Mouse (Mus musculus): ENCODE measurements around the gene Alpk1.

Gene Alpk1

GRCm38 (mm10) chr3:127627956-127628310, 152.4 kb downstream of the Alpk1 start:
- no peak for DNase-seq

DNA sequence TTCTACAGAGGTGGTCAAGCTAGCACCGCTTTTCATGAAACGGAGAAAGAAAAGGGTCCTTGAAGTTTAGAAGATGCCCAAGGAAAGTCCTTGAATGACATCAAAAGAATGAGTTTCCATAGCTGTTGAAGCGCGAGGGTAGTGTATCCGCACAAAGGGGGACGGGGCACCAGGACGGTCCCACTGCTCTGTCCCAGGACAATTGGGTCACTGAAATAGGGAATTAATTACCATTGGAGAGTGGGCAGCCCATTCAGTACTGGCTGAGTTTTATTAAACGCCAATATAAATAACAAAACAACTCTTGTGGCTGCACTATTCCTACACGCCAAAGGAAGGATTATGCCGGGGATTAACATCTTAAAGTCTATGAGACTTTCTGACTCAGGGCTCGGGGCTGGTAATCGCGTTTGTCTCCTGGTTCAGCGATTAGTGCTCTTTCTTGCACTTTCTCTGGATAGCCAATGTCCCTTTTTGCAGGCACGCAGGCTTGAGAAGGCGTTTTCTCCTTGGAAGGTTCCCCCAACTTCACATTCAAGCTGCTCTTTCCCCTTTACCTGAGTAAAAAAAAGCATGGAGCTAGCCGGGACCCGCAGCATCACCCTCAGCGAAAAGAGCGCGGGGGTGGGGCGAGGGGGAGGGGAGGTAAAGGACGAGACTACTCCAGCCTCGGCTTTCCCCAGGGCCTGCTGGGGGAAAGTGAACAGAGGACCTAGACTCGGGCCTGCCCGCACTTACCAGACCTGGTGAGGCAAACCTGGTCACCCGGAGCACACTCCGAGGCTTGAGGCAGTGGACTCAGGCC, 153.0 kb downstream of the Alpk1 start:
- no peak for DNase-seq

GRCm38 (mm10) chr3:127626524-127626923, 153.8 kb downstream of the Alpk1 start:
- no peak for DNase-seq

DNA sequence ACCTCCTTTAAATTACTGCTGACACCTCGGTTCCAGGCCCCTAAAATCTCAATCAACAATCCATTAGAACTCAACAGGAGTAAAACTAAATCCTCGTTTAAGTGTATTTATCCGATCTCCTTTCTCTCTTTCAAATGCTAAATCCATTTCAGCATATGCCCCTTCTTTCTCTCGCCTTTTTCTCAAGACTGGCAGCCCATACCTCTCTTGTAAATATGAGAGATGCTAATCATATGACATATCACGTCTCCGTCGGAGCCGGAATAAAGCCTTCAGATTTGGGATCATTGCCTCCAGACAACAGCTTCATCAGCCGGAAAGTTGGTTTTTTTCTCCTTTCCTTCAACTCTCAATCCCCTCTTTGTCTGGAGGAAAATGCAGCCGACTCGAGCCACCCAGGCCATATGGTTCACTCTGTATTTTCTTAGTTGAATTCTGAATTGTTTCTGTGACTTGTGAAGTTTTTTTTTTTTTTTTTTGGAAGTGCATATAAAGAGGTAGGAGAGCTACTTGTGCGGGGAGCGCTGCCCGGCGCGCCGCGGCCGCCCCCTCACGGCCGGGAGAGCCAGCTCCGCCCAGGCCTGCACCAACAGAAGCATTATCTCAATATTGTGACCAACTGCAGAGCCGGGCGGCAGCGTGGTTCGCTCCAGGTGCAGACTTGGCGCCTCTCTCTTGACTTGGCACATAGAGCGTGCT, 154.5 kb downstream of the Alpk1 start:
- DNase-seq: no peak

DNA sequence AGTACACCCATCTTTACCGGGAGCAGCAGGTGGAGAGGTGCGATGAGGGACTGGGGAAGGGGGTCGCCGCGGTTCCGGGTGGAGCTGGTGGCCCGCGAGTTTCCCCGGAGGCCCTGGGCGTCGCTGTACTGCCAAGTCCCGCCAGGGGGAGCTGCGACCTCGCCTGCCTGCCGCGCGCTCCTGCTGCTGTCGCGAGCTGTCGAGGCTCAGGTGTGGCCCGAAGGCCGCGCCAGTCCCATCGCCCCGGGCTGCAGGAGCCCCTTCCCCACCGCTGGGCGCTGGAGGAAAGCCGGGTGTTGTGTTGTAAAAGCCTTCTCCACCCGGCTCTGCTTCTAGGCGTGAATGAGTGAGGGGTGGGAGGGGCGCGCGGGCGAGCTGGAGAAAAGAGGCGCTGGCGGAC, 155.0 kb downstream of the Alpk1 start:
- peak; percentile 67 for DNase-seq

Data from lung, postnatal 36 days (tissue).